Mouse (Mus musculus) forebrain, embryonic 10.5 days (tissue): ENCODE data around the gene Tmem62. TPM values are rescaled to one million over a fixed set of nuclear protein-coding genes. Genes with fewer than 3 reads are reported as not detected.
A peak's percentile ranks its signal among the peaks of the same experiment; 100 is the strongest.

Experiments
- DNase-seq: peaks from one replicate; pipeline ENCODE4 v3.0.0-alpha.2; 2017; ENCODE audit warnings: low spot score; ENCODE audit errors: extremely low spot score
- H3K27ac ChIP-seq: fragments of 300-500 bp; sonication (generic); 2 replicates; pipeline ENCODE4 v1.5.1; 2016; ENCODE audit warnings: mild to moderate bottlenecking
- H3K27me3 ChIP-seq: fragments of 300-500 bp; sonication (generic); 2 replicates; pipeline ENCODE4 v1.6.1; 2016; ENCODE audit warnings: mild to moderate bottlenecking; ENCODE audit not compliant: poor library complexity, severe bottlenecking
- H3K36me3 ChIP-seq: fragments of 300-500 bp; sonication (generic); replicated peaks from 2 replicates; pipeline ENCODE4 v1.6.1; 2016; ENCODE audit warnings: mild to moderate bottlenecking, moderate library complexity
- H3K4me1 ChIP-seq: fragments of 300-500 bp; sonication (generic); 2 replicates; pipeline ENCODE4 v1.6.1; 2016
- H3K4me3 ChIP-seq: fragments of 300-500 bp; sonication (generic); 2 replicates; pipeline ENCODE4 v1.5.1; 2016; ENCODE audit warnings: mild to moderate bottlenecking, moderate library complexity
- H3K9me3 ChIP-seq: fragments of 300-500 bp; sonication (generic); 2 replicates; pipeline ENCODE4 v1.6.1; 2016; ENCODE audit warnings: mild to moderate bottlenecking, moderate library complexity
- WGBS: fragments of 180-500 bp; shearing (Covaris S2); methylation state at CpG from one replicate; pipeline ENCODE4 v1.1.7; 2016; 5-methylcytosine and 5-hydroxymethylcytosine counted together
- polyA plus RNA-seq: library from polyadenylated mRNA; unstranded; fragments of >200 nt; fragmentation: Nextera tagmentation; extraction: Ambion mirVana; gene quantifications from 2 replicates; pipeline ENCODE4 v1.2.1, GENCODE M21; 2016

Gene Tmem62
- 2.0 and 3.3 TPM in 2 replicates for polyA plus RNA-seq

- peak within 1 kb of the TSS; percentile 89 for H3K4me3 ChIP-seq
- 1% methylated on average over 71 of the region's 71 CpGs for WGBS
- H3K36me3 ChIP-seq = no peaks in the 10 kb centered on the region
- peak within 1 kb of the TSS; percentile 89 for H3K27ac ChIP-seq
- peaks cover 26% of the 10 kb centered on the region for H3K27me3 ChIP-seq
- peak; percentile 60 for DNase-seq
- H3K4me1 ChIP-seq = peaks cover 20% of the 10 kb centered on the region
- no peaks in the 10 kb centered on the region for H3K9me3 ChIP-seq
Observed at GRCm38 (mm10) chr2:120976990-120977925, at the start of gene Tmem62. Tmem62 (plus strand) TSS chr2:120977017.

DNA sequence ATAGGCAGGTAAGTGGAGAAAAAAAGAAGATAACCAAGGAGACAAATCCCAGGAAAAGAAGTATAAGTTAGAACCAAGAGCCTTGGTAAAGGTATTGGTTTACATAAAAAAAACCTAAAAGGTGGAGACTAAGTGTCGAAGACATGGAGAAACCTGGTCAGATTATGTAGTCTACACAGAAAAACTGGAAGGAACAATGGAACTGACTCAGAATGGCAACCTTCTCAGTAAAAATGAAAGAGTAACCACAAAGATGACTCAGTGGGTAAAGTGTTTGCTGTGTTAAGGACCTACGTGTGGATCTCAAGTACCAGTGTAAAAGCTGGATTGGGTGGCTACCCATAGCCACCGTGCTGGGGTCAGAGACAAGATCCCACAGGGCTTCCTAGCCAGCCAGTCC, 43.8 kb upstream of the Tmem62 start:
- H3K4me1 ChIP-seq = no peaks in the 10 kb centered on the region
- H3K4me3 ChIP-seq = no peak overlapping the region
- no peak overlapping the region for H3K27ac ChIP-seq
- DNase-seq = no peak
- WGBS = 90% methylated on average over 3 of the region's 3 CpGs
- H3K36me3 ChIP-seq = peaks cover 91% of the 10 kb centered on the region
- H3K9me3 ChIP-seq = no peaks in the 10 kb centered on the region
- no peaks in the 10 kb centered on the region for H3K27me3 ChIP-seq

GRCm38 (mm10) chr2:120951208-120951607, 25.6 kb upstream of the Tmem62 start:
- no peak overlapping the region for H3K27ac ChIP-seq
- peaks cover 78% of the 10 kb centered on the region for H3K36me3 ChIP-seq
- H3K4me1 ChIP-seq = no peaks in the 10 kb centered on the region
- WGBS = 91% methylated on average over 5 of the region's 5 CpGs
- no peak overlapping the region for H3K4me3 ChIP-seq
- DNase-seq = no peak
- no peaks in the 10 kb centered on the region for H3K9me3 ChIP-seq
- H3K27me3 ChIP-seq = no peaks in the 10 kb centered on the region

DNA sequence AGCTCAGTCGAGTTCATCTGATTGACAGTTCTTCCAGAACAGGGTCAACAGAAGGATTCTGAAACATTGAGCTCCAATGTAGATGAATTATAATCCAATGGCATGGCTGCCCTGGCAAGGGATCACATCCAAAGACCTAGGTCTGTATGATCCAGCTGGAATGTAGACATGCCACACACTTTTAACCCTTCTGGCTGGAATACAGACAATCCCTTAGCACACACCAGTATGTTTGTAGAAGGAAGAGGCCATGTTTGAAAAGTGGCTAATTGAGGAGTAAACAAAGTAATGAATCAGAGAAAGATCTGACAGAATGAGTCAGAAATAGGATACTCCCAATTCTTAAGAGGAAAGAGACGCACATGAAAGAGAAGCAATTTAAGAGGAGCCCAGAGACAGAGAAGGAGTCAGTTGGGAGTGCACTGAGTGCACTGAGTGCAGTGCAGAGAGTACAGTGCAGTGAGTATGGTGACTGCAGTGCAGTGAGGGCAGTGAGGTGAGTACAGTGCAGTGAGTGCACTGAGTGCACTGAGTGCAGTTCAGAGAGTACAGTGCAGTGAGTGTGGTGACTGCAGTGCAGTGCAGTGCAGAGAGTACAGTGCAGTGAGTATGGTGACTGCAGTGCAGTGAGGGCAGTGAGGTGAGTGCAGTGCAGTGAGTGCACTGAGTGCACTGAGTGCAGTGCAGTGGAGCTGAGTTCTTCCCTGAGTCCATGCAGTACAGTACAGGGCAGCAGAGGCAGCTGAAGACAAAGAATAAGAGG, 24.5 kb upstream of the Tmem62 start:
- H3K9me3 ChIP-seq = no peaks in the 10 kb centered on the region
- H3K27me3 ChIP-seq = no peaks in the 10 kb centered on the region
- DNase-seq = no peak
- H3K27ac ChIP-seq = no peak overlapping the region
- 87% methylated on average over 2 of the region's 2 CpGs for WGBS
- no peaks in the 10 kb centered on the region for H3K4me1 ChIP-seq
- H3K4me3 ChIP-seq = no peak overlapping the region
- peaks cover 72% of the 10 kb centered on the region for H3K36me3 ChIP-seq

DNA sequence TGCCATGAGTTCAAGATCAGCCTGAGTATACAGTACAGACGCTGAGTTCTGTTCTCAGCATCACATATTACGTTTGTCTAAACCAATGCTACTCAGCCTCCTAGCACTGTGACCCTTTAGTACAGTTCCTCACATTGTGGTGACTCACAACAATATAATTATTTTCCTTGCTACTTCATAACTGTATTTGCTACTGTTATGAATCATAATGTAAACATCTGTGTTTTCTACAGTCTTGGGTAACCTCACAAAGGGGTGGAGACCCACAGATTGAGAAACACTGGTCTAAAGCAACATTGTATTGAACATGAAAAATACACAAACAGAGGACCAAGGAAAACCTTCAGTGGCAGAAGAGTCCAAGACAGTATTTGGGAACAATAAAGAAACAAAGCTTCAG, 17.5 kb upstream of the Tmem62 start:
- 93% methylated on average over 2 of the region's 2 CpGs for WGBS
- Histone ChIP-seq H3K4me1 (no peaks in the 10 kb centered on the region), H3K27me3 (no peaks in the 10 kb centered on the region), H3K4me3 (no peak overlapping the region), H3K36me3 (peaks cover 56% of the 10 kb centered on the region), H3K27ac (no peak overlapping the region), H3K9me3 (no peaks in the 10 kb centered on the region)
- DNase-seq = no peak

- Histone ChIP-seq H3K27ac (no peak overlapping the region), H3K4me1 (no peaks in the 10 kb centered on the region), H3K27me3 (no peaks in the 10 kb centered on the region), H3K36me3 (peaks cover 52% of the 10 kb centered on the region), H3K9me3 (no peaks in the 10 kb centered on the region), H3K4me3 (no peak overlapping the region)
- no peak for DNase-seq
- WGBS = 94% methylated on average over 5 of the region's 5 CpGs
Observed at GRCm38 (mm10) chr2:120959827-120960226, 17.0 kb upstream of the Tmem62 start.

- H3K27me3 ChIP-seq = no peaks in the 10 kb centered on the region
- WGBS = 91% methylated on average over 1 of the region's 1 CpGs
- H3K4me3 ChIP-seq = no peak overlapping the region
- no peak for DNase-seq
- no peak overlapping the region for H3K27ac ChIP-seq
- H3K4me1 ChIP-seq = no peaks in the 10 kb centered on the region
- peaks cover 47% of the 10 kb centered on the region for H3K36me3 ChIP-seq
- no peaks in the 10 kb centered on the region for H3K9me3 ChIP-seq
Observed at GRCm38 (mm10) chr2:120960261-120960660, 16.6 kb upstream of the Tmem62 start.

DNA sequence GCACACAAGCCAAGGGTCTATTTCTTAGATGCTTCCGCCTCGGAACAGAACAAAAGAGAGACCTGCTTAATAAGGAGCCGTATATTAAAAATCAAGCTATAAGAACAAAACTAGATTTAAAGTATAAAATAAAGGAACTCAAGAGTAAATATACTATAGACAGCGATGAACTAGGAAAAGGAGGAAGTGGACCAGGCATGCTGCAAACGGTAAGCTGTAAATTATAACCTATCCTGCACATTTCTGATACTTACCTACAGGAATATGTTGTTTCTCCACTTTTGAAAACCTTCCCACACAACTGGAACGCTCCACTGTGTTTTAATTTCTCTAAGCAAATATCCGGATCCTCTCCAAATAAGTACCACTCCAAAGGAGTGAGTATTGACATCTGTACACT, 13.7 kb upstream of the Tmem62 start:
- no peak for DNase-seq
- Histone ChIP-seq H3K27ac (no peak overlapping the region), H3K4me3 (no peak overlapping the region), H3K36me3 (peaks cover 54% of the 10 kb centered on the region), H3K9me3 (no peaks in the 10 kb centered on the region), H3K27me3 (no peaks in the 10 kb centered on the region), H3K4me1 (no peaks in the 10 kb centered on the region)
- 96% methylated on average over 7 of the region's 7 CpGs for WGBS

DNA sequence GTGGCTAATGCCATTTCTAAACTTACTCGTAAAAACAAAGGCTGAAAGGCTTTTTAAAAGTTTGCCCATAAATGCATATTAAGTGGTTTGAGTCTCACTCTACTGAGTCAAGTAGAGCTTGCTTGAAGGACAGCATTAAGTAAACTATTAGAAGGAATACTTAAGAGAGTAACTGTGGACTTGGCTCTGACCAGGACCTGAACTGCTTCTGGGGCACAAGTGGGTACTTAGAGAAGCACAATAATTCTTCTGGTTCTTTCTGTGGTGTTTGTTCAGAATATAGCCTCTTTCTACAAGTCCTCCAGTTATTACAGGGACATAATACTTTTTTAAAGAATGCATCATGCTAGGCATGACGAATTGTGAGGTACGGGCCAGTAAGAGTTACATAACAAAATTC, 11.3 kb upstream of the Tmem62 start:
- peaks cover 11% of the 10 kb centered on the region for H3K4me1 ChIP-seq
- WGBS = 93% methylated on average over 3 of the region's 3 CpGs
- H3K27ac ChIP-seq = no peak overlapping the region
- H3K9me3 ChIP-seq = no peaks in the 10 kb centered on the region
- no peaks in the 10 kb centered on the region for H3K27me3 ChIP-seq
- DNase-seq = no peak
- peaks cover 36% of the 10 kb centered on the region for H3K36me3 ChIP-seq
- no peak overlapping the region for H3K4me3 ChIP-seq

DNA sequence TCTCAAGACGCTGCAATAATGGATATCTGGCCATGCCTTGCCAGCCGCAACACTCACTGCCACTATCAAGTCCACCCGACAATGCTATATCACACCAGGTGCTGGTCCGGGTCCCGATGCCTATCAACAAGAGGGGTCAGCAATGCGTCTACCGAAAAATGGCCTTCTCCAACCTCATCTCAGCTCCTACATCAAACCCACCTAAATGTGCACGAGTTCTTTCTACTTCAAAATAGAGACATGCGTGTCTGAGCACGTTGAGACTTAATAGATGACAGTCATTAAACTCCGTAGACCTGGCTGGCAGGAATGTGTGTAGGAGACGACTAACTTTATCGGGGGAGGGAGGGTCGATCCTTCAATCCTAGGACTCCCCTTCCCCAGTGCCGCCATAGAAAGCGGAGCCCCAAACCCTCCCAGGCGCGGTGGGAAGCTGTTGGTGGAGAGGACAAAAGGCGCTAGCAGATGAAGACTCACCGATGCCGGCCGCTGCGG, 6.7 kb upstream of the Tmem62 start:
- peak overlapping the region; percentile 85 for H3K4me3 ChIP-seq
- DNase-seq = no peak
- H3K4me1 ChIP-seq = peaks cover 21% of the 10 kb centered on the region
- peak overlapping the region; percentile 95 for H3K27ac ChIP-seq
- under 1% methylated on average over 23 of the region's 23 CpGs for whole genome bisulfite sequencing
- H3K36me3 ChIP-seq = peaks cover 16% of the 10 kb centered on the region; the same call in 1 of the 2 replicates
- no peaks in the 10 kb centered on the region for H3K9me3 ChIP-seq
- peaks cover 7% of the 10 kb centered on the region; the same call in 1 of the 2 replicates for H3K27me3 ChIP-seq

DNA sequence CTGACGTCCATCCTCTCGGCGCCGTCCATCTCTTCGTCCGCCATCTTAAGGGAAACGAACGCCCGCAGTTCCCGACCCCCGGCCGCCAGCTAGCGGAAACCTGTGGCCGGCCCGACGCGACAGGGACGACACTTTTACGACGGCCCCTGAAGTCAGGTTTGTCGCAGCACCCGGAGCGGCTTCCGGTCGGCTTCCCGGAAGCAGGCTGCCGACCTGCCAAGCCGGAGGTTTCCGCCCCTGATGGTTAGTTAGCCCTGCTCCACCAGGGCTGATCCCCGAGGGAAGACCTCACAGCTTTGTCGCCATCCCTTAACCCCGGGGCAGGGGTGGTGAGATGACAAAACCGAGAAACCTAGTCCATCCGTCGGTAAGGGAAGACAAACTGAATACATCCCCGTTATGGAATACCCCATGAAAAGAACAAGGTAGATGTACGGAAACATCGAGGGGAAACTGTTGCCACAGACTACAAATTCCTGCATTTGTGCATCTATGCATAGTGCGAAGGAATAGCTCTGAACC, 6.2 kb upstream of the Tmem62 start, which contains the start of gene Ubr1:
Gene Ubr1, minus strand, starts transcription at position 157 of the 522 bp plus-strand sequence.
- H3K4me1 ChIP-seq = peaks cover 21% of the 10 kb centered on the region
- peak within 1 kb of the TSS; percentile 95 for H3K27ac ChIP-seq
- H3K9me3 ChIP-seq = no peaks in the 10 kb centered on the region
- peak within 1 kb of the TSS; percentile 85 for H3K4me3 ChIP-seq
- H3K27me3 ChIP-seq = peaks cover 7% of the 10 kb centered on the region; the same call in 1 of the 2 replicates
- DNase-seq = peak; percentile 88
- WGBS = under 1% methylated on average over 39 of the region's 39 CpGs
- peaks cover 16% of the 10 kb centered on the region; the same call in 1 of the 2 replicates for H3K36me3 ChIP-seq

GRCm38 (mm10) chr2:120971766-120972165, 5.1 kb upstream of the Tmem62 start:
- DNase-seq = no peak
- peaks cover 9% of the 10 kb centered on the region; the same call in 1 of the 2 replicates for H3K36me3 ChIP-seq
- 90% methylated on average over 4 of the region's 4 CpGs for WGBS
- peaks cover 15% of the 10 kb centered on the region; the same call in 1 of the 2 replicates for H3K27me3 ChIP-seq
- H3K4me1 ChIP-seq = peaks cover 25% of the 10 kb centered on the region
- H3K27ac ChIP-seq = no peak overlapping the region
- no peak overlapping the region for H3K4me3 ChIP-seq
- H3K9me3 ChIP-seq = no peaks in the 10 kb centered on the region
